10 mouse cellular contexts compared by ENCODE assay signal in the genomic region with DNA sequence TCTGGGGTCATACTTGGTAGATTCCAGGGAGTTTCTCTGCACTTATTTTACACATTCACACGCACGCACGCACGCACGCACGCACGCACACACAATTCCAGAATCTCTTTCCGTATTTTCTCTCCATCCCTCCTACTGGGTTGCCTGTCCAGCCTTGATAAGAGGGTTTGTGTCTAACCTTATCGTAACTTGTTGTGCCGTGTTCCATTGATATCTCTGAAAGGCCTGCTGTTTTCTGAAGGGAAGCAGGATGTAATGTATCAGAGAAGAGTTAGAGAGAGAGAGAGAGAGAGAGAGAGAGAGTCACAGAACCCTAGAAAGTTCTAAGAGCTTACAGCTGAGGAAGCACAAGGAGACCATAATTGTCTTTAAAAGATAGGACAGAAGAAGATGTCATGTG.
DNase-seq lines count a peak whose midpoint lies in the region; ATAC-seq and TF ChIP-seq lines count a peak whose summit lies in the region.
"Had no signal": no experiment of that assay in that cellular context is flagged by ENCODE, and none has a peak within 500 bp of the region (broad histone marks: within the 10 kb centered on the region; RNA-seq: fewer than 3 reads in every experiment).

No protein-coding gene starts in this region.

- no peak for DNase-seq in heart, postnatal 25 days (ENCODE audit: low spot score)
- no peak for DNase-seq in testis, postnatal 14 days (ENCODE audit: low spot score)
- no peak for DNase-seq in liver, adult 2 months (ENCODE audit: extremely low read depth, low read depth, low spot score)
- no peak for DNase-seq in urinary bladder, adult 18-20 months (ENCODE audit: low spot score in 2 of 2)
- no peak for DNase-seq in left cerebral cortex, postnatal 36 days (ENCODE audit: low spot score in 2 of 2)
- no peak for DNase-seq in adrenal gland, adult 18-20 months (ENCODE audit: low spot score in 2 of 2)
- DNase-seq: cerebellum, adult 11-12 months had no signal

- no peaks in the 10 kb centered on the region for H3K36me3 ChIP-seq in heart, embryonic 13.5 days
- H3K36me3 ChIP-seq in testis, adult 2 months (ENCODE audit: control insufficient read depth, insufficient read depth, low read length), result no peaks in the 10 kb centered on the region
- H3K36me3 ChIP-seq in liver, adult 2 months (ENCODE audit: control insufficient read depth, insufficient read depth, low read length), result no peaks in the 10 kb centered on the region

- peak overlapping the region; percentile 63 for H3K9ac ChIP-seq in heart, embryonic 13.5 days
- H3K9ac ChIP-seq in liver, adult 2 months (ENCODE audit: low read depth, low read length), result no peak overlapping the region

- intact Hi-C loops in heart, postnatal 25 days (cut with DNase I), result no loop called here
- intact Hi-C loops in left cerebral cortex, postnatal 36 days (cut with DNase I), result loop anchor here (5.0 kb wide), 1 partner anchor 100 kb away; no protein-coding TSS in a partner anchor

- TF ChIP-seq CTCF in testis, adult 2 months (IDR thresholded peaks at IDR 0.05; ENCODE audit: control insufficient read depth, insufficient read depth, insufficient replicate concordance, low read depth, low read length), result no peak
- TF ChIP-seq CTCF in liver, adult 2 months (IDR thresholded peaks at IDR 0.05; ENCODE audit: low read depth, low read length), result no peak

- H3K4me1 ChIP-seq in heart, embryonic 13.5 days, result peaks cover 11% of the 10 kb centered on the region
- H3K4me1 ChIP-seq in testis, adult 2 months (ENCODE audit: control insufficient read depth, insufficient read depth, low read length), result peaks cover 2% of the 10 kb centered on the region
- no peaks in the 10 kb centered on the region for H3K4me1 ChIP-seq in liver, adult 2 months (ENCODE audit: control insufficient read depth, insufficient read depth, low read length)

- 0 out of 2 replicates have a peak overlapping the region, but pooled peaks have one; percentile 36 for H3K27ac ChIP-seq in heart, embryonic 13.5 days (replicated peaks)
- H3K27ac ChIP-seq in testis, adult 2 months (ENCODE audit: control insufficient read depth, insufficient read depth, low read depth, low read length), result no peak overlapping the region
- no peak overlapping the region; the same call in 1 of the 2 replicates for H3K27ac ChIP-seq in liver, adult 2 months (replicated peaks; ENCODE audit: insufficient read depth, low read depth, low read length)

- no peak for ATAC-seq in heart, embryonic 13.5 days (ENCODE audit: extremely low read depth, insufficient number of reproducible peaks, low FRiP score, low TSS enrichment)

- WGBS in heart, embryonic 13.5 days, result 41% methylated on average over 10 of the region's 10 CpGs
- 73% methylated on average over 10 of the region's 10 CpGs for WGBS in liver, adult 2 months

- peak overlapping the region; percentile 46 for H3K4me3 ChIP-seq in heart, embryonic 13.5 days
- H3K4me3 ChIP-seq in testis, adult 2 months (ENCODE audit: control insufficient read depth, low read depth, low read length), result peak overlapping the region; percentile 47
- H3K4me3 ChIP-seq in liver, adult 2 months (ENCODE audit: insufficient read depth, low read depth, low read length), result peak overlapping the region; percentile 5; the same call in 1 of the 2 replicates

- no peaks in the 10 kb centered on the region for H3K79me2 ChIP-seq in liver, adult 2 months (ENCODE audit: control insufficient read depth, insufficient read depth, low read length)

- H3K4me2 ChIP-seq in heart, embryonic 13.5 days, result peak overlapping the region; percentile 73

- H3K9me3 ChIP-seq in heart, embryonic 13.5 days, result no peaks in the 10 kb centered on the region

- no peak for TF ChIP-seq POLR2A in testis, adult 2 months (IDR thresholded peaks at IDR 0.05; ENCODE audit: control insufficient read depth, low read depth, low read length)
- TF ChIP-seq POLR2A in liver, adult 2 months (IDR thresholded peaks at IDR 0.05; ENCODE audit: extremely low read depth, insufficient read depth, low read length), result no peak

- no peaks in the 10 kb centered on the region; the same call in 1 of the 2 replicates for H3K27me3 ChIP-seq in heart, embryonic 13.5 days (replicated peaks)
- no peaks in the 10 kb centered on the region for H3K27me3 ChIP-seq in testis, adult 2 months (ENCODE audit: control insufficient read depth, insufficient read depth, low read length)
- 0 out of 2 replicates have a peak, but pooled peaks cover 6% of the 10 kb centered on the region for H3K27me3 ChIP-seq in liver, adult 2 months (ENCODE audit: control insufficient read depth, insufficient read depth, low read length)
- H3K27me3 ChIP-seq: CH12.LX had no signal
